Mouse (Mus musculus): ENCODE results near the gene Tns1. TPM values are rescaled to one million over a fixed set of nuclear protein-coding genes. Genes with fewer than 3 reads are reported as not detected.

Tns1 gene
- polyA plus RNA-seq, 1 experiment from 2014 or later = 8.2 TPM

GRCm38 (mm10) chr1:73933146-73933490, 191.1 kb downstream of the Tns1 start:
- H3K27ac ChIP-seq (ENCODE audit: low read length) = no peak overlapping the region
- no peaks in the 10 kb centered on the region for H3K36me3 ChIP-seq (ENCODE audit: control insufficient read depth, insufficient read depth, low read length)
- H3K27me3 ChIP-seq (ENCODE audit: control insufficient read depth, insufficient read depth, low read depth, low read length) = no peaks in the 10 kb centered on the region
- H3K4me3 ChIP-seq (ENCODE audit: low read depth, low read length) = no peak overlapping the region
- ATAC-seq = no peak
- H3K9me3 ChIP-seq (replicated peaks; ENCODE audit: control insufficient read depth, low read length, poor library complexity, severe bottlenecking) = no peaks in the 10 kb centered on the region
- no peak overlapping the region for H3K9ac ChIP-seq (ENCODE audit: low read depth, low read length)
- no peaks in the 10 kb centered on the region for H3K4me1 ChIP-seq (ENCODE audit: control insufficient read depth, insufficient read depth, low read length)
- 75% methylated on average over 5 of the region's 5 CpGs for WGBS
- H3K4me2 ChIP-seq (ENCODE audit: low read length) = no peak overlapping the region

- ATAC-seq = no peak
- Histone ChIP-seq H3K36me3 (ENCODE audit: control insufficient read depth, insufficient read depth, low read length) (no peaks in the 10 kb centered on the region), H3K27me3 (ENCODE audit: control insufficient read depth, insufficient read depth, low read depth, low read length) (no peaks in the 10 kb centered on the region), H3K4me3 (ENCODE audit: low read depth, low read length) (no peak overlapping the region), H3K9me3 (replicated peaks; ENCODE audit: control insufficient read depth, low read length, poor library complexity, severe bottlenecking) (no peaks in the 10 kb centered on the region), H3K4me1 (ENCODE audit: control insufficient read depth, insufficient read depth, low read length) (no peaks in the 10 kb centered on the region), H3K9ac (ENCODE audit: low read depth, low read length) (no peak overlapping the region), H3K27ac (ENCODE audit: low read length) (no peak overlapping the region), H3K4me2 (ENCODE audit: low read length) (no peak overlapping the region)
- 67% methylated on average over 10 of the region's 10 CpGs for WGBS
Measured at GRCm38 (mm10) chr1:73932421-73933145, 191.7 kb downstream of the Tns1 start.

GRCm38 (mm10) chr1:73931851-73932250, 192.4 kb downstream of the Tns1 start:
- H3K9ac ChIP-seq (ENCODE audit: low read depth, low read length) = no peak overlapping the region
- no peaks in the 10 kb centered on the region for H3K9me3 ChIP-seq (replicated peaks; ENCODE audit: control insufficient read depth, low read length, poor library complexity, severe bottlenecking)
- H3K4me2 ChIP-seq (ENCODE audit: low read length) = no peak overlapping the region
- H3K4me3 ChIP-seq (ENCODE audit: low read depth, low read length) = no peak overlapping the region
- no peak overlapping the region for H3K27ac ChIP-seq (ENCODE audit: low read length)
- H3K27me3 ChIP-seq (ENCODE audit: control insufficient read depth, insufficient read depth, low read depth, low read length) = no peaks in the 10 kb centered on the region
- no peaks in the 10 kb centered on the region for H3K4me1 ChIP-seq (ENCODE audit: control insufficient read depth, insufficient read depth, low read length)
- no peak for ATAC-seq
- 84% methylated on average over 5 of the region's 5 CpGs for WGBS
- H3K36me3 ChIP-seq (ENCODE audit: control insufficient read depth, insufficient read depth, low read length) = no peaks in the 10 kb centered on the region

GRCm38 (mm10) chr1:73930411-73931134, 193.7 kb downstream of the Tns1 start:
- H3K4me2 ChIP-seq (ENCODE audit: low read length) = no peak overlapping the region
- H3K9ac ChIP-seq (ENCODE audit: low read depth, low read length) = no peak overlapping the region
- ATAC-seq = no peak
- H3K27me3 ChIP-seq (ENCODE audit: control insufficient read depth, insufficient read depth, low read depth, low read length) = no peaks in the 10 kb centered on the region
- H3K27ac ChIP-seq (ENCODE audit: low read length) = no peak overlapping the region
- no peaks in the 10 kb centered on the region for H3K9me3 ChIP-seq (replicated peaks; ENCODE audit: control insufficient read depth, low read length, poor library complexity, severe bottlenecking)
- 83% methylated on average over 8 of the region's 8 CpGs for WGBS
- H3K4me1 ChIP-seq (ENCODE audit: control insufficient read depth, insufficient read depth, low read length) = no peaks in the 10 kb centered on the region
- H3K36me3 ChIP-seq (ENCODE audit: control insufficient read depth, insufficient read depth, low read length) = no peaks in the 10 kb centered on the region
- no peak overlapping the region for H3K4me3 ChIP-seq (ENCODE audit: low read depth, low read length)

- no peak for ATAC-seq
Measured at GRCm38 (mm10) chr1:73929952-73930329, 194.3 kb downstream of the Tns1 start.

GRCm38 (mm10) chr1:73929211-73929951, 194.9 kb downstream of the Tns1 start:
- no peak overlapping the region for H3K9ac ChIP-seq (ENCODE audit: low read depth, low read length)
- no peaks in the 10 kb centered on the region for H3K27me3 ChIP-seq (ENCODE audit: control insufficient read depth, insufficient read depth, low read depth, low read length)
- no peaks in the 10 kb centered on the region for H3K9me3 ChIP-seq (replicated peaks; ENCODE audit: control insufficient read depth, low read length, poor library complexity, severe bottlenecking)
- H3K4me1 ChIP-seq (ENCODE audit: control insufficient read depth, insufficient read depth, low read length) = no peaks in the 10 kb centered on the region
- no peak overlapping the region for H3K4me3 ChIP-seq (ENCODE audit: low read depth, low read length)
- no peak for ATAC-seq
- no peak overlapping the region for H3K4me2 ChIP-seq (ENCODE audit: low read length)
- no peak overlapping the region for H3K27ac ChIP-seq (ENCODE audit: low read length)
- WGBS = 53% methylated on average over 15 of the region's 15 CpGs
- no peaks in the 10 kb centered on the region for H3K36me3 ChIP-seq (ENCODE audit: control insufficient read depth, insufficient read depth, low read length)

More at GRCm38 (mm10) chr1:73929952-73930329, 194.3 kb downstream of the Tns1 start:
- Histone ChIP-seq H3K27me3 (ENCODE audit: control insufficient read depth, insufficient read depth, low read depth, low read length) (no peaks in the 10 kb centered on the region), H3K9ac (ENCODE audit: low read depth, low read length) (no peak overlapping the region), H3K36me3 (ENCODE audit: control insufficient read depth, insufficient read depth, low read length) (no peaks in the 10 kb centered on the region), H3K27ac (ENCODE audit: low read length) (no peak overlapping the region), H3K4me3 (ENCODE audit: low read depth, low read length) (no peak overlapping the region), H3K9me3 (replicated peaks; ENCODE audit: control insufficient read depth, low read length, poor library complexity, severe bottlenecking) (no peaks in the 10 kb centered on the region), H3K4me1 (ENCODE audit: control insufficient read depth, insufficient read depth, low read length) (no peaks in the 10 kb centered on the region), H3K4me2 (ENCODE audit: low read length) (no peak overlapping the region)
- WGBS = 85% methylated on average over 5 of the region's 5 CpGs

GRCm38 (mm10) chr1:73928385-73928784, 195.9 kb downstream of the Tns1 start:
- no peaks in the 10 kb centered on the region for H3K4me1 ChIP-seq (ENCODE audit: control insufficient read depth, insufficient read depth, low read length)
- H3K27me3 ChIP-seq (ENCODE audit: control insufficient read depth, insufficient read depth, low read depth, low read length) = no peaks in the 10 kb centered on the region
- H3K4me3 ChIP-seq (ENCODE audit: low read depth, low read length) = no peak overlapping the region
- no peak overlapping the region for H3K4me2 ChIP-seq (ENCODE audit: low read length)
- H3K36me3 ChIP-seq (ENCODE audit: control insufficient read depth, insufficient read depth, low read length) = no peaks in the 10 kb centered on the region
- no peak overlapping the region for H3K9ac ChIP-seq (ENCODE audit: low read depth, low read length)
- no peak for ATAC-seq
- H3K9me3 ChIP-seq (replicated peaks; ENCODE audit: control insufficient read depth, low read length, poor library complexity, severe bottlenecking) = no peaks in the 10 kb centered on the region
- WGBS = 87% methylated on average over 8 of the region's 8 CpGs
- no peak overlapping the region for H3K27ac ChIP-seq (ENCODE audit: low read length)

GRCm38 (mm10) chr1:73927819-73928218, 196.4 kb downstream of the Tns1 start:
- ATAC-seq = no peak

GRCm38 (mm10) chr1:73926279-73926678, 198.0 kb downstream of the Tns1 start:
- no peaks in the 10 kb centered on the region for H3K4me1 ChIP-seq (ENCODE audit: control insufficient read depth, insufficient read depth, low read length)
- no peak for ATAC-seq
- H3K9ac ChIP-seq (ENCODE audit: low read depth, low read length) = no peak overlapping the region

More at GRCm38 (mm10) chr1:73927819-73928218, 196.4 kb downstream of the Tns1 start:
- Histone ChIP-seq H3K4me2 (ENCODE audit: low read length) (no peak overlapping the region), H3K4me3 (ENCODE audit: low read depth, low read length) (no peak overlapping the region), H3K27me3 (ENCODE audit: control insufficient read depth, insufficient read depth, low read depth, low read length) (no peaks in the 10 kb centered on the region), H3K9ac (ENCODE audit: low read depth, low read length) (no peak overlapping the region), H3K36me3 (ENCODE audit: control insufficient read depth, insufficient read depth, low read length) (no peaks in the 10 kb centered on the region), H3K4me1 (ENCODE audit: control insufficient read depth, insufficient read depth, low read length) (no peaks in the 10 kb centered on the region), H3K27ac (ENCODE audit: low read length) (no peak overlapping the region), H3K9me3 (replicated peaks; ENCODE audit: control insufficient read depth, low read length, poor library complexity, severe bottlenecking) (no peaks in the 10 kb centered on the region)
- WGBS = 75% methylated on average over 15 of the region's 15 CpGs

More at GRCm38 (mm10) chr1:73926279-73926678, 198.0 kb downstream of the Tns1 start:
- no peaks in the 10 kb centered on the region for H3K27me3 ChIP-seq (ENCODE audit: control insufficient read depth, insufficient read depth, low read depth, low read length)
- no peaks in the 10 kb centered on the region for H3K9me3 ChIP-seq (replicated peaks; ENCODE audit: control insufficient read depth, low read length, poor library complexity, severe bottlenecking)
- H3K27ac ChIP-seq (ENCODE audit: low read length) = no peak overlapping the region
- no peaks in the 10 kb centered on the region for H3K36me3 ChIP-seq (ENCODE audit: control insufficient read depth, insufficient read depth, low read length)
- H3K4me3 ChIP-seq (ENCODE audit: low read depth, low read length) = no peak overlapping the region
- no peak overlapping the region for H3K4me2 ChIP-seq (ENCODE audit: low read length)
- WGBS = 60% methylated on average over 7 of the region's 7 CpGs
